In genomic region chr15:81212976-81213375, GRCm38 (mm10) we compare ENCODE assay signal across 12 mouse cellular contexts. TPM values are rescaled to one million over a fixed set of nuclear protein-coding genes. Genes with fewer than 3 reads are reported as not detected.
DNase-seq lines count a peak whose midpoint lies in the region.
"Had no signal": no experiment of that assay in that cellular context is flagged by ENCODE, and none has a peak within 500 bp of the region (broad histone marks: within the 10 kb centered on the region; RNA-seq: fewer than 3 reads in every experiment).

No protein-coding gene starts in this region.

- peaks cover 16% of the 10 kb centered on the region for H3K4me1 ChIP-seq in limb, embryonic 10.5 days
- H3K4me1 ChIP-seq: forebrain, embryonic 15.5 days; neural tube, embryonic 12.5 days had no signal

- WGBS in limb, embryonic 10.5 days: 37% methylated on average over 15 of the region's 15 CpGs

- no peaks in the 10 kb centered on the region for H3K9me3 ChIP-seq in limb, embryonic 10.5 days (replicated peaks)
- H3K9me3 ChIP-seq: forebrain, embryonic 15.5 days; neural tube, embryonic 12.5 days had no signal

- H3K27ac ChIP-seq in limb, embryonic 10.5 days: peak overlapping the region; percentile 66; the same call in 1 of the 2 replicates
- H3K27ac ChIP-seq: forebrain, embryonic 15.5 days; neural tube, embryonic 12.5 days had no signal

- H3K36me3 ChIP-seq in limb, embryonic 10.5 days: no peaks in the 10 kb centered on the region
- H3K36me3 ChIP-seq: forebrain, embryonic 15.5 days; neural tube, embryonic 12.5 days had no signal

- no peaks in the 10 kb centered on the region for H3K27me3 ChIP-seq in limb, embryonic 10.5 days (ENCODE audit: low read depth, poor library complexity, severe bottlenecking)
- H3K27me3 ChIP-seq: forebrain, embryonic 15.5 days; neural tube, embryonic 12.5 days had no signal

- peak; percentile 57 to 80 for DNase-seq in adrenal gland, adult (ENCODE audit: inconsistent age in 2 of 2, low spot score in 1 of 2)
- no peak for DNase-seq in adrenal gland, postnatal 4 days (ENCODE audit: low spot score in 2 of 2)
- DNase-seq in ES-CJ7 (ENCODE audit: low read depth, low spot score): peak; percentile 25
- DNase-seq in fibroblast of lung, adult 2 months (ENCODE audit: low read depth): peak; percentile 76
- peak; percentile 60 for DNase-seq in limb, embryonic 10.5 days (ENCODE audit: low spot score)
- DNase-seq in right cerebral cortex, adult 2 months (ENCODE audit: low spot score in 2 of 2): no peak
- DNase-seq in cerebellum, adult 11-12 months: no peak
- no peak for DNase-seq in B cell, adult 2 months
- DNase-seq: heart, postnatal 36 days; left cerebral cortex, postnatal 4 days had no signal

- H3K4me3 ChIP-seq in limb, embryonic 10.5 days: no peak overlapping the region
- H3K4me3 ChIP-seq: forebrain, embryonic 15.5 days; neural tube, embryonic 12.5 days had no signal

RNA-seq across cellular contexts. Expression of gene Mchr1, which starts 22.3 kb away (rescaled TPM):
- total RNA-seq in adrenal gland, postnatal 4 days (2021): 1 to 10 TPM in 1 of 2 experiments, under 1 TPM in 1; 0.99 to 1.0 TPM
- 0.25 TPM in 1 of 2 replicates, not detected in the other for polyA plus RNA-seq in limb, embryonic 10.5 days (2016; fragmentation: Nextera tagmentation; extraction: Ambion mirVana)
- total RNA-seq: heart, postnatal 36 days had no signal

RNA-seq across cellular contexts. Expression of gene Mrtfa, which starts 22.4 kb away (rescaled TPM):
- 10 to 100 TPM; 33.0 to 39.1 TPM for total RNA-seq in adrenal gland, postnatal 4 days (2021)
- polyA plus RNA-seq in limb, embryonic 10.5 days (2016; fragmentation: Nextera tagmentation; extraction: Ambion mirVana): 24.0 and 24.9 TPM in 2 replicates

Comparison
In these comparisons a context has a peak if more than half of its experiments do, and no peak if none do; other contexts are left out.
1. DNase-seq: peak in adrenal gland, adult (2 of 2), ES-CJ7 (single experiment), fibroblast of lung, adult 2 months (single experiment) and limb, embryonic 10.5 days (single experiment); none in adrenal gland, postnatal 4 days (0 of 2), right cerebral cortex, adult 2 months (0 of 2), cerebellum, adult 11-12 months (single experiment) and B cell, adult 2 months (0 of 2).